Mouse (Mus musculus): Measurements from ENCODE around the gene Gdf11. TPM values are rescaled to one million over a fixed set of nuclear protein-coding genes. Genes with fewer than 3 reads are reported as not detected.

Gene Gdf11
- polyA plus RNA-seq, 1 experiment: 2.8 TPM

DNA sequence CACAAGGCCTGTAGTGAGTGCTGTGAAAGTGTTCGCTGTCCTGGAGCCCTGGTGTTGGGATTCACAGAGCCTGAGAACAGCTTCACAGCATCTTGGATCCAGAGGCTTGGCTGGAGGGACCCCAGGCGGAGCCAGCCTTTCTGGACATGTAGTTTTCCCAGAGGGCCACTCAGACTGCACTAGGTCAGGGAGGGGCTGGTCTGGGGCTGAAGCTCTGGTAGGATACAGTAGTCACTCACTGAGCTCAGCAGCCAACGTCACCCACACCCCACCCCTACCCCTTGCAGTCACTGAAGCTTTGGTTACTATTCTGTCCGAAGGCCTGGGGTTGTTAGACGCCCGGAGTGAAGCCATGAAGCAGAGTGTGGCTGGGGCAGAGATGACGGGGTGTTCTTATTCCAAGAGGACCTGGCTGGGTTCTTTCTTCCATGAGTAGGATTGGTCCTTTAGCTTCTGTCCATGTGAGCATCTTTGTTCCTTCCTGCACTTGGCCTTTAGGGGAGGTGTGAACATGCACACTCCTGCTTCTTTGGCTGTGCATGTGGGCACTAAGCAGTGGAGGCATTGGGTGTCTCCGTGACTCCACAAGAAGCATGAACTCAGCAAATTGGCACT is 44.4 kb upstream of the Gdf11 start:
- peaks cover 3% of the 10 kb centered on the region for H3K4me1 ChIP-seq (ENCODE audit: control insufficient read depth, insufficient read depth, low read length)
- H3K9ac ChIP-seq (ENCODE audit: low read depth, poor library complexity, severe bottlenecking): no peak overlapping the region
- no peak overlapping the region for H3K27ac ChIP-seq (ENCODE audit: insufficient read depth, low read length)
- no peaks in the 10 kb centered on the region for H3K36me3 ChIP-seq (ENCODE audit: control insufficient read depth, insufficient read depth, low read length, poor library complexity, severe bottlenecking)
- TF ChIP-seq POLR2A (IDR thresholded peaks at IDR 0.05; ENCODE audit: insufficient read depth, low read length): no peak
- TF ChIP-seq CTCF (IDR thresholded peaks at IDR 0.05; ENCODE audit: low read depth, low read length): no peak
- TF ChIP-seq EP300 (IDR thresholded peaks at IDR 0.05; ENCODE audit: insufficient read depth, low read depth, low read length): no peak
- no peaks in the 10 kb centered on the region for H3K9me3 ChIP-seq (replicated peaks; ENCODE audit: control insufficient read depth, insufficient read depth, low read length, poor library complexity, severe bottlenecking)
- no peaks in the 10 kb centered on the region for H3K27me3 ChIP-seq (ENCODE audit: control insufficient read depth, insufficient read depth, low read length, poor library complexity, severe bottlenecking)
- H3K4me3 ChIP-seq (ENCODE audit: low read depth, low read length): no peak overlapping the region

DNA sequence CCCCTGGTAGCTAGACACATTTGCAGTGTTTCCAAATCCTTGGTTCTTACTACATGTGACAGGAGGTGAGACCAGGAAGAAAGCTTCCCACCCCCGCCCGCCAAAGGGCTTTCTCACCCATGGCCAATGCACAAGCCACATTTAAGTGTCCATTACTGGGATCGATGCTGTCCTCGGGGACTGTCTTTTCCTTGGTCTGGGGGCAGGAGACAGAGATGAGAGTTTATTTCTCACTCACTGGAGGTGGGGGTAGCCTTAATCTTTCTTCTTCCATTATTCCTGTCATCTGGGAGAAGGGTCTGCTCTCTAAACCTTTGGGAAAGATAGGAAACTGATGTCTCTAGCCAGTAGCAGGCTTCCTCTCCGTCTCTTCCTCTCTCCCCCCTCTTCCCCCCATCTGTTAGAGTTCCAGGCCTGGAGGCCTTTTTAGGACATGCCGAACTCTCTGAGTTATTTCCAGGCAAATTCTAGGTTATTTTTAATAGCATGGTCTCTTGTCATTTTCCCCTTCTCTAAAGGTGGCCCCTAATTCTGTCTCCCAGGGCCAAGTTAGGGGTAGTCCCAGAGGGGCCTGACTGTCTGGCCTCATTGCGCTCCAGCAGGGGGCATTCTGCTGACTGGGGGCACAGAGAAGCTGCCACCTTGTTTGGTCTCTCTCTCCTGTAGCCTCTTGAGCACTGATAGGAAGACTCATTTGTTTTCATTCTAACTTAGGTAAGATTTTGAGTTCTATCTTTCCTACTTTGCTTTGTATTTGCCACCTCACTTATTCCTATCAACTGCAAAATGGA is 43.7 kb upstream of the Gdf11 start:
- Histone ChIP-seq H3K9me3 (replicated peaks; ENCODE audit: control insufficient read depth, insufficient read depth, low read length, poor library complexity, severe bottlenecking) (no peaks in the 10 kb centered on the region), H3K4me3 (ENCODE audit: low read depth, low read length) (no peak overlapping the region), H3K4me1 (ENCODE audit: control insufficient read depth, insufficient read depth, low read length) (peaks cover 3% of the 10 kb centered on the region), H3K36me3 (ENCODE audit: control insufficient read depth, insufficient read depth, low read length, poor library complexity, severe bottlenecking) (no peaks in the 10 kb centered on the region), H3K27me3 (ENCODE audit: control insufficient read depth, insufficient read depth, low read length, poor library complexity, severe bottlenecking) (no peaks in the 10 kb centered on the region), H3K27ac (ENCODE audit: insufficient read depth, low read length) (no peak overlapping the region), H3K9ac (ENCODE audit: low read depth, poor library complexity, severe bottlenecking) (no peak overlapping the region)
- no peak for TF ChIP-seq POLR2A (IDR thresholded peaks at IDR 0.05; ENCODE audit: insufficient read depth, low read length)
- TF ChIP-seq CTCF (IDR thresholded peaks at IDR 0.05; ENCODE audit: low read depth, low read length): no peak
- no peak for TF ChIP-seq EP300 (IDR thresholded peaks at IDR 0.05; ENCODE audit: insufficient read depth, low read depth, low read length)

DNA sequence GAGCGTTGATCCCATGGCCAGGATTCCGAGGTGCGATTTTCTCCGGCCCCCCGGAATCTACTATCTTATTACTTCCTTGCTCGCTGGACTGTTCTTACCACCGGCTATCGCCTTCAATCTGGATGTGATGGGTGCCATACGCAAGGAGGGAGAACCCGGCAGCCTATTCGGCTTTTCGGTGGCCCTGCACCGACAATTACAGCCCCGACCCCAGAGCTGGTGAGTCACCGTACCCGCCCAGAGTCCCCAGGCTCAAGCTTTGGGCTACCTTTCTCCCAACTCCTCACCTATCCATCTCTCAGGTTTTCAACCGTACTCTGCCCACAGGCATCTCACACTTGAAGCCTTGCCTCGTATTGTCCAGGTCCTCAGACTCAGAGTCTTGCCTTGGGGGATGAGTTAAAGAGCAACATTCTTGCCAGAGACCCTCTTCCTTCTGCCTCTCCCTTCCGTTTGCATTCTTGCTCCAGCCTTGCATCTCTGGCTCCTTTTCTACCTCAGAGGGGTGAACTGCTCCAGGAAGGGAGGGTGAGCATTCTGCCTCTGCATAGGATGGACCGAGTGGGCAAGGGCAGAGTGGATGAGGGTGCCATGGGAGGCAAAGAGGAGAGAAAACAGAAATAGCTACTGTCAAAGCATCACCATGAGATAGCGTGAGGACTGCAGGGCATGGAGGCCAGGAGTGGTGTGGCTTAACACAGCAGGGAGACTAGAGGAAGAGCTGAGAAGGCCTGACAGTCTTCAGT is 42.6 kb upstream of the Gdf11 start:
- TF ChIP-seq POLR2A (IDR thresholded peaks at IDR 0.05; ENCODE audit: insufficient read depth, low read length) (no peak), CTCF (IDR thresholded peaks at IDR 0.05; ENCODE audit: low read depth, low read length) (no peak), EP300 (IDR thresholded peaks at IDR 0.05; ENCODE audit: insufficient read depth, low read depth, low read length) (no peak)
- Histone ChIP-seq H3K27ac (ENCODE audit: insufficient read depth, low read length) (no peak overlapping the region), H3K9me3 (replicated peaks; ENCODE audit: control insufficient read depth, insufficient read depth, low read length, poor library complexity, severe bottlenecking) (no peaks in the 10 kb centered on the region), H3K9ac (ENCODE audit: low read depth, poor library complexity, severe bottlenecking) (peak overlapping the region; percentile 48), H3K4me3 (ENCODE audit: low read depth, low read length) (peak overlapping the region; percentile 56), H3K36me3 (ENCODE audit: control insufficient read depth, insufficient read depth, low read length, poor library complexity, severe bottlenecking) (no peaks in the 10 kb centered on the region), H3K27me3 (ENCODE audit: control insufficient read depth, insufficient read depth, low read length, poor library complexity, severe bottlenecking) (no peaks in the 10 kb centered on the region), H3K4me1 (ENCODE audit: control insufficient read depth, insufficient read depth, low read length) (peaks cover 3% of the 10 kb centered on the region)

DNA sequence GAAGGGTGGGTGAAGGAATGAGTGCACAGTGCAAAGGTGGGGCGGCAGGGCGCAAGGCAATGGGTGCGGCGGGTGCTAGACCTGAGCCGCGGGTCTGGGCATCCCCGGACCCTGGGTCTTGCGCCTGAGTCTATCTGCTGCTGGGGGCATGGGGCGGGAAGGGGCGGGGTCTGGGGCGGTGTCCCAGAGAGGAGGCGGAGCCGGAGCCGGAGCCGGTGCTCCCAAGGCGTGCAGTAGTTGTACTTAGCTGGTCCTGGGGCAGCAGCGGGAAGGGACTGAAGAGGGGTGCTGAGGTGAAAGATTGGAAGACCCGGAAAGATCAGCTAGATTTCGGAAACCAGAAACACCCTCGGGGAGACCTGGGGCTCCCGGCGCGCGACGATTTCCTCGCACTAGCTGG is 42.1 kb upstream of the Gdf11 start, which contains the start of gene Itga7:
Gene Itga7, plus strand, starts transcription at position 245 of the 400 bp plus-strand sequence.
- H3K36me3 ChIP-seq (ENCODE audit: control insufficient read depth, insufficient read depth, low read length, poor library complexity, severe bottlenecking): no peaks in the 10 kb centered on the region
- H3K27ac ChIP-seq (ENCODE audit: insufficient read depth, low read length): no peak within 1 kb of the TSS
- H3K9me3 ChIP-seq (replicated peaks; ENCODE audit: control insufficient read depth, insufficient read depth, low read length, poor library complexity, severe bottlenecking): no peaks in the 10 kb centered on the region
- H3K4me3 ChIP-seq (ENCODE audit: low read depth, low read length): peak within 1 kb of the TSS; percentile 78
- H3K4me1 ChIP-seq (ENCODE audit: control insufficient read depth, insufficient read depth, low read length): peaks cover 3% of the 10 kb centered on the region
- TF ChIP-seq POLR2A (IDR thresholded peaks at IDR 0.05; ENCODE audit: insufficient read depth, low read length) (no peak), CTCF (IDR thresholded peaks at IDR 0.05; ENCODE audit: low read depth, low read length) (no peak), EP300 (IDR thresholded peaks at IDR 0.05; ENCODE audit: insufficient read depth, low read depth, low read length) (no peak)
- peak within 1 kb of the TSS; percentile 48 for H3K9ac ChIP-seq (ENCODE audit: low read depth, poor library complexity, severe bottlenecking)
- H3K27me3 ChIP-seq (ENCODE audit: control insufficient read depth, insufficient read depth, low read length, poor library complexity, severe bottlenecking): no peaks in the 10 kb centered on the region

DNA sequence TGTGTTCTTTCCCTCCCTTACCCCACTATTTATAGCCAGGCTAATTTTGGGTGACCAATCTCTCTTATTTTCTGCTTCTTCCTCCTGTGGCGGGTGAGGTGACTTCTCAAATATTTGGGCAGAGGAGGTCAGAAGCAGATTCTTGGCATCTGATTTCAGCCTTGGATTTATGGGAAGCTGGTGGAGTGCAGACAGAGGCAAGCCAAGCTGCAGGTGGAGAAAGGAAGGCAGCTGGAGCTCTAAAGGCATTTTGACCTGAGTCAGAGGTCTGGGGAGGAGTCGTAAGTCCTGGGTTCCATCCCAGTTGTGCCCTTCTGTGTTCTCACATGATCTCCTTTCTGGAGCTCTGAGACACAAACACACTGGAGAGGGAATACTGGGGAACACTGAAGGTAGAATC is 39.9 kb upstream of the Gdf11 start:
- no peak overlapping the region for H3K4me3 ChIP-seq (ENCODE audit: low read depth, low read length)
- no peaks in the 10 kb centered on the region for H3K9me3 ChIP-seq (replicated peaks; ENCODE audit: control insufficient read depth, insufficient read depth, low read length, poor library complexity, severe bottlenecking)
- TF ChIP-seq POLR2A (IDR thresholded peaks at IDR 0.05; ENCODE audit: insufficient read depth, low read length) (no peak), EP300 (IDR thresholded peaks at IDR 0.05; ENCODE audit: insufficient read depth, low read depth, low read length) (no peak), CTCF (IDR thresholded peaks at IDR 0.05; ENCODE audit: low read depth, low read length) (no peak)
- H3K27me3 ChIP-seq (ENCODE audit: control insufficient read depth, insufficient read depth, low read length, poor library complexity, severe bottlenecking): no peaks in the 10 kb centered on the region
- no peak overlapping the region for H3K9ac ChIP-seq (ENCODE audit: low read depth, poor library complexity, severe bottlenecking)
- H3K4me1 ChIP-seq (ENCODE audit: control insufficient read depth, insufficient read depth, low read length): peaks cover 3% of the 10 kb centered on the region
- H3K27ac ChIP-seq (ENCODE audit: insufficient read depth, low read length): no peak overlapping the region
- no peaks in the 10 kb centered on the region for H3K36me3 ChIP-seq (ENCODE audit: control insufficient read depth, insufficient read depth, low read length, poor library complexity, severe bottlenecking)

All from ES-Bruce4 (cell line).